Mouse (Mus musculus) heart, adult 18-20 months (tissue): Measurements from ENCODE around the gene Arl8a. TPM values are rescaled to one million over a fixed set of nuclear protein-coding genes. Genes with fewer than 3 reads are reported as not detected.
A peak's percentile ranks its signal among the peaks of the same experiment; 100 is the strongest.

Experiments
- DNase-seq, 2 experiments: peaks; one replicate each; pipeline ENCODE4 v3.0.0; 2021 to 2022; ENCODE audit warnings: mixed read lengths in 1 of 2
- total RNA-seq, 2 experiments: library from RNA; stranded (reverse); gene quantifications; 2 replicates each; pipeline ENCODE4 v1.2.3; 2021

Gene Arl8a
- total RNA-seq, 2 experiments from 2014 or later: 21.8 to 22.0 TPM

DNA sequence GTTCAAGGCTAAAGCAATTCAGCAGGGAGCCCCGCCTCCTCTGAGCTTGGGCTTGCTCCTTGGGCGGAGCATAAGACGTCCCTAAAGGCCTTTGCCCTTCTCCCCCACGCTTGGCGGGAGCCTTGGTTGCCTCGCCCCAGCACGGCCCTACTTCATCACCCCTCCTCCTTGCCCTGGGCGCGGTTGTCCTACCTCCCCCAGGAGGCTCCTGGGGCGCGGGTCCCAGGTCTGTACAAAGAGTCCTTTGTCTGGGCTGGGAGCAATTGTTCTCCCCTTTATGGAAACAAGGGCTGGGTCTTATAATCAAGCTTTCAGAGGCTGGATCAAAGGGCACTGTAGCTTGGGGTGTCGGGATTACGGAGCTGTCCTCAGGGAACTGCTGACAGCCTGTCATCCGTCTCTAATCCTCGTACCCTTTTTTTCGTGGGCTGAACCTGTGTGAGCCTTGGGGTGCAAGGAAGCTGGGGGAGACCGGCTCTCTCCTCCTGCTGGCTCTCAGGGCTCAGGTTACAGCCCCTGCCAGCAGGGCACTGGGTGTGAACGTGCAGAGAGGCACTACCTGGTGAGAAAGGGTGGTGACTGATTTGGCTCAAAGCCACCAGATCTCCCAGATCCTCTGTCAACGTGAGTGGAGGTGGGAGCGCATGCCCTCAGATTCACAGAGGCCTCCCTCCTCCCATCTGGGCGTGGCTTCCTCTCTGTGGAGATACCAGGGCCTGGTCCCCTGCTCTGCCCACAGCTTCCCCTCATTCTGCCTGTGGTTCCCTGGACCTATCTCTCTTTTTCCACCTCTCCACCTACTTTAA lies 52.6 kb downstream of the Arl8a start:
- DNase-seq: peak in 1 of 2 experiments; percentile 37

DNA sequence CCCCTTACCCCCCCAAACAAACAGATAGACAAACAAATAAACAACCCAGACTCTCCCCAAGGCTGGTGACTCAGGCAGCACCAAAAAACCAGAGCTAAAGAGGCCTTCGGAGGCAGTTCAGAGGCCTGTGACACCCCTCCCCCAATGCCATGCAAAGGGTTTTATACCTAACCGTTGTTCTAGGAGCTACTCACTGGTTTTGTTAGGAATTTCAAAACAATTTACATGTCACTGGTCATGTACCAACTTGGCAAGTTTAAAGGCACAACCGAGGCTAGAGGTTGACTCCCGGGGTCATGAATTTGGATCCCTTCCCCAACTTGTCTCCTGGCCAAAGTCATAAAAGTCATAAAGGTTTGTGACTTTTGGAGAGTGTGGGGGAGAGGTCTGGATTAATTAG lies 53.8 kb downstream of the Arl8a start:
- no peak for DNase-seq

DNA sequence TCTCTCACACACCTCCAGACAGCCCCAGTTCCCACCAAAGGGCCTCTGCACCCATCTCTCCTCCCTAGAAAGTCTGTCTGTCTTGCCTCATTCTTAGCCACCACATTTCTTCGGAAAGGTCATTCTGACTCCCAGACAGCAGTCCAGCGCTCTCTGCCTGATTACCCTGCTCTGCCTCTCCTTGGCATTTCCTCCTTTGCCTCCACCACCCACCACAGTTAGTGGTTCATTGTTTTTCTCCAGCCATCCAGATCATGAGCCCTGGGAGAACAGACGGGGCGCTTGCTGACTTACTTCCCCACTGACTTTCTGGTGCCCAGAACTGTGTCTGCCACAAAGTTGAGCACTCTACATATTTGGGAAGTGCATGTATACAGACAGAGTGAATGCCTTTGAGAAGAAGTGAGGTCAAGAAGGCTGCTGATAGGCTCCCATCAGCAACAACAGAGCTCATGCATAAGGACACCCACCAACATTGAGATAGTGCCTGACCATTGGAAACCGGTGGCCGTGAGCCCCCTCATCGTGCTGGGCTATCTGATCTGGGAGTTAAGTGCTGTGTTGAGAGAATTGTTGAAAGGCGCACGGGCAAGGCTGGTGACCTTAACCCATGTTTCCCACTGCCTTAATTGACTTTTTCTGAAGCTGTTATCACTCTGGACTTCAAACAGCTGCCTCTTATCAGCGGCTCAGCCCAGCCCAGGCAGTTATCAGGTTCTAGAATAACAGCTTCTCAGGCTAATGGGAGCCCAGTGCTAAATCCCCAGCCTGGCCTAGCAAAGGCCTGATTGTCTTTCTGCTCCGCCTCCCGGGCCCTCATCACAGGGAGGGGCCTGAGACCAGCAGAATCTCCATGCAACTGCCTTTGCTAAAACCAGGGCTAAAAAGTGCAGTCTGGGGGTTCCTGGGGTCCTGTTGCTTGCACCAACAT lies 57.8 kb downstream of the Arl8a start:
- DNase-seq: peak in 1 of 2 experiments; percentile 16

DNA sequence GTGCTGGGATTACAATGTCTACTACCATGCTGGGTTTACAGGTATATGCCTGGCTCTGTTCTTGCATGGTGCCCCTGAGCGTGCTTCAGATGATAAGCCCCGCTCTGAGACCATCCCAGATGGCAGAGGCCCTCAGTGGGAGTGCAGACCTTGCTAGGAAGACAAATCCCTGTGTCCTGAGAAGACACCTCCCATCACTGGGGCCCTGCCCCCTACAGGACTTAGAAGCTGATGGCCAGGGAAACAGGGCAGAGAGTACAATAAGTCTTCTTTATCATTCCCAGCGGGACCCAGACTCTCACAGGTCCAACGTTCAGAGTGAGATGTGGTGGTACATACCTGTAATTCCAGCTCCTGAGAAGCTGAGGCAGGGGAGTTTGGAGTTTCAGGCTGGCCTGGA lies 58.6 kb downstream of the Arl8a start:
- DNase-seq: no peak

Other genes with a start within 250 kb of the Arl8a start
- gene Ppp1r12b, start 190.9 kb upstream of the Arl8a start, total RNA-seq: 100 to 1,000 TPM; 158 to 162 TPM
- 1 to 10 TPM; 6.7 to 8.1 TPM for gene Ube2t, start 184.3 kb upstream of the Arl8a start, total RNA-seq
- 10 to 100 TPM; 11.5 to 16.9 TPM for gene Lgr6, start 41.5 kb upstream of the Arl8a start, total RNA-seq
- 1 to 10 TPM in 1 of 2 experiments, under 1 TPM in 1; 0.72 to 1.4 TPM for gene Ptpn7, start 14.1 kb upstream of the Arl8a start, total RNA-seq
- gene Gpr37l1, start 20.9 kb downstream of the Arl8a start, total RNA-seq: under 1 TPM; 0.33 to 0.60 TPM
- gene Elf3, start 111.7 kb downstream of the Arl8a start, total RNA-seq: under 1 TPM in 1 of 2 experiments, not detected in 1; 0.54 TPM
- gene Rnpep, start 137.3 kb downstream of the Arl8a start, total RNA-seq: 10 to 100 TPM; 19.4 to 20.9 TPM
- 100 to 1,000 TPM; 390 to 405 TPM for gene Timm17a, start 167.0 kb downstream of the Arl8a start, total RNA-seq
- 1 to 10 TPM; 3.1 to 3.4 TPM for gene Lmod1, start 178.0 kb downstream of the Arl8a start, total RNA-seq
- 1 to 10 TPM; 2.5 to 3.0 TPM for gene Shisa4, start 228.4 kb downstream of the Arl8a start, total RNA-seq